Comparison of ENCODE assay signal across 25 mouse cellular contexts in genomic region chr16:49532071-49532686, GRCm38 (mm10).
A peak's percentile ranks its signal among the peaks of the same experiment; 100 is the strongest.
DNase-seq lines count a peak whose midpoint lies in the region; ATAC-seq and TF ChIP-seq lines count a peak whose summit lies in the region.
"Had no signal": no experiment of that assay in that cellular context is flagged by ENCODE, and none has a peak within 500 bp of the region (broad histone marks: within the 10 kb centered on the region; RNA-seq: fewer than 3 reads in every experiment).

No protein-coding gene starts in this region.

- peak; percentile 9 for DNase-seq in hindbrain, embryonic 10.5 days (ENCODE audit: low spot score)
- no peak for DNase-seq in lung, embryonic 14.5 days
- DNase-seq in lung, adult 18-20 months = no peak
- DNase-seq in neural tube, embryonic 11.5 days (ENCODE audit: low spot score) = peak; percentile 18
- DNase-seq in hindbrain, postnatal 0 days (ENCODE audit: low spot score) = no peak
- DNase-seq in cerebellum, adult 11-12 months = no peak
- DNase-seq: adrenal gland, postnatal 36 days; B cell, adult 2 months; cerebellum, adult 9-11 months; heart, postnatal 10 days; kidney, adult 9 months; kidney, postnatal 36 days; layer of hippocampus, postnatal 36 days; lung, adult 2 months; lung, postnatal 4 days; thymus, postnatal 14 days had no signal

- H3K36me3 ChIP-seq in hindbrain, embryonic 10.5 days = no peaks in the 10 kb centered on the region
- H3K36me3 ChIP-seq in hindbrain, embryonic 13.5 days = no peaks in the 10 kb centered on the region
- no peaks in the 10 kb centered on the region for H3K36me3 ChIP-seq in lung, embryonic 14.5 days (ENCODE audit: insufficient read depth)
- H3K36me3 ChIP-seq in neural tube, embryonic 11.5 days (ENCODE audit: control insufficient read depth, insufficient read depth, low read length) = no peaks in the 10 kb centered on the region
- H3K36me3 ChIP-seq in neural tube, embryonic 15.5 days = no peaks in the 10 kb centered on the region
- H3K36me3 ChIP-seq in hindbrain, postnatal 0 days (ENCODE audit: insufficient read depth, low read length) = no peaks in the 10 kb centered on the region
- H3K36me3 ChIP-seq: G1E; heart, embryonic 12.5 days had no signal

- H3K27me3 ChIP-seq in hindbrain, embryonic 10.5 days (ENCODE audit: insufficient read depth, poor library complexity, severe bottlenecking) = no peaks in the 10 kb centered on the region
- H3K27me3 ChIP-seq in hindbrain, embryonic 13.5 days = no peaks in the 10 kb centered on the region
- no peaks in the 10 kb centered on the region for H3K27me3 ChIP-seq in lung, embryonic 14.5 days (ENCODE audit: insufficient read depth, low read length)
- no peaks in the 10 kb centered on the region for H3K27me3 ChIP-seq in neural tube, embryonic 11.5 days (ENCODE audit: control insufficient read depth, insufficient read depth, low read length)
- no peaks in the 10 kb centered on the region for H3K27me3 ChIP-seq in neural tube, embryonic 15.5 days (replicated peaks)
- no peaks in the 10 kb centered on the region for H3K27me3 ChIP-seq in hindbrain, postnatal 0 days (ENCODE audit: insufficient read depth, low read length)
- H3K27me3 ChIP-seq: CH12.LX; forebrain, embryonic 13.5 days; heart, embryonic 12.5 days had no signal

- ATAC-seq in hindbrain, embryonic 13.5 days (ENCODE audit: low FRiP score) = no peak
- ATAC-seq in lung, embryonic 14.5 days (ENCODE audit: insufficient read depth) = peak; percentile 31; the same call in 1 of the 2 replicates
- peak; percentile 53; the same call in 1 of the 2 replicates for ATAC-seq in neural tube, embryonic 11.5 days (ENCODE audit: insufficient read depth, low FRiP score, low TSS enrichment)
- ATAC-seq in neural tube, embryonic 15.5 days (ENCODE audit: low FRiP score) = no peak
- ATAC-seq in hindbrain, postnatal 0 days = 0 out of 2 replicates have a peak, but pooled peaks have one; percentile 27
- ATAC-seq: forebrain, embryonic 13.5 days; Patski had no signal

- H3K4me2 ChIP-seq in hindbrain, embryonic 13.5 days = no peak overlapping the region
- H3K4me2 ChIP-seq in lung, embryonic 14.5 days = no peak overlapping the region
- H3K4me2 ChIP-seq in neural tube, embryonic 11.5 days (ENCODE audit: low read depth) = no peak overlapping the region
- H3K4me2 ChIP-seq in neural tube, embryonic 15.5 days = no peak overlapping the region
- H3K4me2 ChIP-seq in hindbrain, postnatal 0 days (ENCODE audit: low read depth, low read length) = no peak overlapping the region
- H3K4me2 ChIP-seq: forebrain, embryonic 13.5 days; heart, embryonic 12.5 days; liver, embryonic 11.5 days had no signal

- WGBS in hindbrain, embryonic 10.5 days = 75% methylated on average over 7 of the region's 7 CpGs
- 69% methylated on average over 7 of the region's 7 CpGs for WGBS in hindbrain, embryonic 13.5 days
- 65% methylated on average over 7 of the region's 7 CpGs for WGBS in lung, embryonic 14.5 days
- WGBS in neural tube, embryonic 11.5 days = 76% methylated on average over 7 of the region's 7 CpGs
- WGBS in neural tube, embryonic 15.5 days = 63% methylated on average over 7 of the region's 7 CpGs
- 63% methylated on average over 7 of the region's 7 CpGs for WGBS in hindbrain, postnatal 0 days

- H3K9ac ChIP-seq in hindbrain, embryonic 13.5 days = no peak overlapping the region
- no peak overlapping the region for H3K9ac ChIP-seq in lung, embryonic 14.5 days
- H3K9ac ChIP-seq in neural tube, embryonic 11.5 days (ENCODE audit: low read length) = no peak overlapping the region
- no peak overlapping the region for H3K9ac ChIP-seq in neural tube, embryonic 15.5 days (replicated peaks)
- H3K9ac ChIP-seq in hindbrain, postnatal 0 days (replicated peaks; ENCODE audit: low read length) = no peak overlapping the region
- H3K9ac ChIP-seq: forebrain, embryonic 13.5 days; heart, embryonic 12.5 days had no signal

- no peak for TF ChIP-seq CTCF in lung, embryonic 14.5 days (IDR thresholded peaks at IDR 0.05; ENCODE audit: low read depth)
- no peak for TF ChIP-seq CTCF in hindbrain, postnatal 0 days (IDR thresholded peaks at IDR 0.05; ENCODE audit: low read depth)

- H3K4me3 ChIP-seq in hindbrain, embryonic 10.5 days = no peak overlapping the region
- no peak overlapping the region for H3K4me3 ChIP-seq in hindbrain, embryonic 13.5 days
- no peak overlapping the region for H3K4me3 ChIP-seq in lung, embryonic 14.5 days (ENCODE audit: low read depth, low read length)
- no peak overlapping the region for H3K4me3 ChIP-seq in neural tube, embryonic 11.5 days (ENCODE audit: low read depth, low read length)
- no peak overlapping the region for H3K4me3 ChIP-seq in neural tube, embryonic 15.5 days (replicated peaks)
- no peak overlapping the region for H3K4me3 ChIP-seq in hindbrain, postnatal 0 days (ENCODE audit: low read length)
- H3K4me3 ChIP-seq: forebrain, embryonic 13.5 days; heart, embryonic 12.5 days; myocyte had no signal

- H3K9me3 ChIP-seq in hindbrain, embryonic 10.5 days = no peaks in the 10 kb centered on the region
- no peaks in the 10 kb centered on the region for H3K9me3 ChIP-seq in hindbrain, embryonic 13.5 days
- H3K9me3 ChIP-seq in lung, embryonic 14.5 days (ENCODE audit: low read depth, low read length) = no peaks in the 10 kb centered on the region
- H3K9me3 ChIP-seq in neural tube, embryonic 11.5 days (ENCODE audit: control insufficient read depth, low read length) = no peaks in the 10 kb centered on the region
- no peaks in the 10 kb centered on the region for H3K9me3 ChIP-seq in neural tube, embryonic 15.5 days (replicated peaks)
- no peaks in the 10 kb centered on the region for H3K9me3 ChIP-seq in hindbrain, postnatal 0 days (ENCODE audit: low read length)
- H3K9me3 ChIP-seq: forebrain, embryonic 13.5 days; G1E; heart, embryonic 12.5 days had no signal

- H3K4me1 ChIP-seq in hindbrain, embryonic 10.5 days (replicated peaks) = 0 out of 2 replicates have a peak, but pooled peaks cover 5% of the 10 kb centered on the region
- H3K4me1 ChIP-seq in hindbrain, embryonic 13.5 days (replicated peaks) = no peaks in the 10 kb centered on the region
- peaks cover 5% of the 10 kb centered on the region; the same call in 1 of the 2 replicates for H3K4me1 ChIP-seq in lung, embryonic 14.5 days (ENCODE audit: insufficient read depth)
- H3K4me1 ChIP-seq in neural tube, embryonic 11.5 days (ENCODE audit: control insufficient read depth, insufficient read depth, low read length) = no peaks in the 10 kb centered on the region
- peaks cover 5% of the 10 kb centered on the region; the same call in 1 of the 2 replicates for H3K4me1 ChIP-seq in neural tube, embryonic 15.5 days
- H3K4me1 ChIP-seq in hindbrain, postnatal 0 days (ENCODE audit: insufficient read depth, low read length) = 0 out of 2 replicates have a peak, but pooled peaks cover 3% of the 10 kb centered on the region
- H3K4me1 ChIP-seq: forebrain, embryonic 13.5 days had no signal

- H3K27ac ChIP-seq in hindbrain, embryonic 10.5 days = no peak overlapping the region
- no peak overlapping the region for H3K27ac ChIP-seq in hindbrain, embryonic 13.5 days
- no peak overlapping the region for H3K27ac ChIP-seq in lung, embryonic 14.5 days (ENCODE audit: low read depth)
- no peak overlapping the region for H3K27ac ChIP-seq in neural tube, embryonic 11.5 days (ENCODE audit: low read depth, low read length)
- H3K27ac ChIP-seq in neural tube, embryonic 15.5 days (replicated peaks) = no peak overlapping the region
- H3K27ac ChIP-seq in hindbrain, postnatal 0 days = no peak overlapping the region
- H3K27ac ChIP-seq: forebrain, embryonic 13.5 days had no signal

Comparison
In these comparisons a context has a peak if more than half of its experiments do, and no peak if none do; other contexts are left out.
1. DNase-seq: peak in hindbrain, embryonic 10.5 days (single experiment) and neural tube, embryonic 11.5 days (single experiment); none in lung, embryonic 14.5 days (single experiment), lung, adult 18-20 months (0 of 2), hindbrain, postnatal 0 days (single experiment) and cerebellum, adult 11-12 months (single experiment).
2. ATAC-seq: peak in lung, embryonic 14.5 days (single experiment), neural tube, embryonic 11.5 days (single experiment) and hindbrain, postnatal 0 days (single experiment); none in hindbrain, embryonic 13.5 days (single experiment) and neural tube, embryonic 15.5 days (single experiment).